Mouse (Mus musculus): ENCODE data around the gene Ralgps2. TPM values are rescaled to one million over a fixed set of nuclear protein-coding genes. Genes with fewer than 3 reads are reported as not detected.

The Ralgps2 gene
- polyA plus RNA-seq, 1 experiment from 2014 or later: 96.8 TPM

DNA sequence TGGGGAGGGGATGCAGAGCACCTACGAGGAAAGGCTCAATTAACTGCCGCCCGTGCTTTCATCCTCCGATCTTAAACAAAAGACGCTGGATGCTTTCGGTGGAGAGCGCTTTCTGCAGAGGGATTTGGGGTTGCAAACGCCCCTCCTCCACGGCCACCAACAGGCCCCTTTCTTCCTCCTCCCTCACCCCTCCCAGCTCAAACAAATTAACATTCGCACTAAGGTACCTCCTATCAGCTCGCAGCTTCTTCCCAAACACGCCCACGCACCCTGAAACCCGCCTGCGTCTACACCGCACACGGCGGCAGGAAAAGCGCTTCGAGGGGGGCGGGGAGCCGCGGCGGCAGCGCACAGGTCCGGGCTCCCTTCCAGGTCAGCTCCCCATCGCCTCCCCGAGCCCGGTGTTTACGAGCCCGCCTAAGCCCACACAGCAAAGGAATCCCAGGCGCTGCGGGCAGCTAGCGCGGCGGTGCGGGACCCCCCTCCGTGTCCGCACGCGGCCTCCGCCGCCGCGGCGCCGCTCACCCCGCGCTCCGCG lies 652 bp downstream of the Ralgps2 start:
- peak overlapping the region; percentile 98 for H3K27ac ChIP-seq (replicated peaks)
- H3K27me3 ChIP-seq (ENCODE audit: low read depth, poor library complexity, severe bottlenecking): no peaks in the 10 kb centered on the region
- WGBS: under 1% methylated on average over 51 of the region's 51 CpGs
- peaks cover 3% of the 10 kb centered on the region; the same call in 1 of the 2 replicates for H3K36me3 ChIP-seq
- H3K9me3 ChIP-seq (replicated peaks): no peaks in the 10 kb centered on the region
- DNase-seq (ENCODE audit: low spot score): peak; percentile 82
- peak overlapping the region; percentile 97 for H3K4me3 ChIP-seq
- H3K4me1 ChIP-seq: peaks cover 33% of the 10 kb centered on the region

DNA sequence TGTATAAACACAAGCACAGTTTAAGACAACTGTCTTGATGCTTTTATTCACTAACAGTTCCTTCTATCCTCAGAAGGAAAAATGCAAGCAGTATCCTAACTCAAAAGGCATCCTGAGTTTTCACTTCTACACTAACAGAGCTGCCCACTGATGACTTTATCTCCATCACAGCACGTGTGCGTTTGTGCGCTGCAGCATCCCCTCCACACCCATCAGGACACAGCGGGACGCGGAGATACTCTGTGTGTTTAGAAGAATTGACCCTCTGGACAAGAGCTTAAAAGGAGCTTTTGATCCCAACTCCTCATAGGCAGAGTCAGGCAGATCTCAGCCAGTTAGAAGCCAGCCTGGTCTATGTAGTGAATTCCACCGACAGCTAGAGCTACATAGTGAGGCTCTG lies 2.0 kb downstream of the Ralgps2 start:
- Histone ChIP-seq H3K36me3 (peaks cover 3% of the 10 kb centered on the region; the same call in 1 of the 2 replicates), H3K4me1 (peaks cover 37% of the 10 kb centered on the region)
- 82% methylated on average over 7 of the region's 7 CpGs for WGBS

DNA sequence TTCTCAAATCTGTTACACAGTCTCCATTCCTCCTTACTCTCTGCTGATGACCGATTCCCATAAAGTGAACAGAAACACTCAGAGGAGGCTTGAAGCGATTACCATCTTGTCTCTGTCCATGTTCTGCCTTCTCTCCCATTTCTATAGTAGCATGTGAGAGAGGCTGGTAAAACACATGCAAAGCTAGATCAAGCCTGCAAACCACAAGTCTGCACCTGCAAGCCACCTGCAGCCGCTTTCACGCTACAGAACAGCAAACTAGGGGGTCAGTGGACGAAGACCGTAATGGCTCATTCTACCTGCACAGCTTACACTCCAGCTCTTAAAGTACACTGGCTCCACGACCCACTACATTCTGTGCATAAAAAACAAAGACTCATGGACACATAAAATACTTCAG lies 5.7 kb downstream of the Ralgps2 start:
- 94% methylated on average over 7 of the region's 7 CpGs for WGBS
- Histone ChIP-seq H3K4me3 (no peak overlapping the region), H3K27me3 (ENCODE audit: low read depth, poor library complexity, severe bottlenecking) (no peaks in the 10 kb centered on the region)

More for the DNA sequence above, 2.0 kb downstream of the Ralgps2 start:
- H3K4me3 ChIP-seq: peak overlapping the region; percentile 29; the same call in 1 of the 2 replicates
- no peaks in the 10 kb centered on the region for H3K27me3 ChIP-seq (ENCODE audit: low read depth, poor library complexity, severe bottlenecking)
- no peaks in the 10 kb centered on the region for H3K9me3 ChIP-seq (replicated peaks)
- DNase-seq (ENCODE audit: low spot score): no peak
- no peak overlapping the region for H3K27ac ChIP-seq (replicated peaks)

DNA sequence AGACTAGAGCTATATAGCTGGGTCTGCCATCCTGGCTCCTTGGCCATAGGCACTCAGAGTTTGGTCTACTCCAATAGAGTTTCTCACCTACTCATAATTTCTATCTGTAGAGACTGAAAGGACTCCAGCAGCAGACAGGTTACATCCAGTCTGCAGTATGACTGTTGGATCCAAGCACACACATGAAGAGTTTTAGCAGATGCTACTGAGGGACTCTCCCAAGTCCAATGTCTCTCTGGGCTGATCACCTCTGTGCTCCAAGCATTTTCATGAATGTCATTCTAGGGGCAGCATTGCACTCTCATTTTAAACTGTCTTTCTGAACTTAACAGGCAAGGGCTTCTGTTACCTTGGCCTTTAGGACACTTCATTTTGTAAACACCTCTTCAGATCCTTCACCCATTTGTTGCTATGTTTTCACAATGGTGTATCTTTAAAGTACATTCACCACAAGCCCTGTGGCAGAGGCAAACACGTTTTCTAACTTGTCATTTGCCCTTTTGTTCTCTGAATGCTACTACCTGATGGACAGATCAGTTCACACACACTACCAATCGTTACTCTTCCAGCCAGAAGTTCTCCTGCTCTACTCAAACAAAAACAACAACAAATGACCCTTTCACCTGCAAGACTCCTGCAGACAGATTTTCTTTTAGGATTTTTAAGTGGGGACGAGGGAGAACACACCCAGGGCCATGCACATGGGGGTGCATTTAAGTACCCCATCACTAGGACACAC lies 7.2 kb downstream of the Ralgps2 start:
- 51% methylated on average over 3 of the region's 3 CpGs for WGBS
- Histone ChIP-seq H3K4me1 (peaks cover 36% of the 10 kb centered on the region), H3K36me3 (peaks cover 3% of the 10 kb centered on the region; the same call in 1 of the 2 replicates), H3K27me3 (ENCODE audit: low read depth, poor library complexity, severe bottlenecking) (no peaks in the 10 kb centered on the region), H3K4me3 (no peak overlapping the region), H3K9me3 (replicated peaks) (no peaks in the 10 kb centered on the region), H3K27ac (replicated peaks) (no peak overlapping the region)
- no peak for DNase-seq (ENCODE audit: low spot score)

More for the DNA sequence above, 5.7 kb downstream of the Ralgps2 start:
- Histone ChIP-seq H3K27ac (replicated peaks) (no peak overlapping the region), H3K4me1 (peaks cover 44% of the 10 kb centered on the region), H3K36me3 (peaks cover 3% of the 10 kb centered on the region; the same call in 1 of the 2 replicates), H3K9me3 (replicated peaks) (no peaks in the 10 kb centered on the region)
- no peak for DNase-seq (ENCODE audit: low spot score)

DNA sequence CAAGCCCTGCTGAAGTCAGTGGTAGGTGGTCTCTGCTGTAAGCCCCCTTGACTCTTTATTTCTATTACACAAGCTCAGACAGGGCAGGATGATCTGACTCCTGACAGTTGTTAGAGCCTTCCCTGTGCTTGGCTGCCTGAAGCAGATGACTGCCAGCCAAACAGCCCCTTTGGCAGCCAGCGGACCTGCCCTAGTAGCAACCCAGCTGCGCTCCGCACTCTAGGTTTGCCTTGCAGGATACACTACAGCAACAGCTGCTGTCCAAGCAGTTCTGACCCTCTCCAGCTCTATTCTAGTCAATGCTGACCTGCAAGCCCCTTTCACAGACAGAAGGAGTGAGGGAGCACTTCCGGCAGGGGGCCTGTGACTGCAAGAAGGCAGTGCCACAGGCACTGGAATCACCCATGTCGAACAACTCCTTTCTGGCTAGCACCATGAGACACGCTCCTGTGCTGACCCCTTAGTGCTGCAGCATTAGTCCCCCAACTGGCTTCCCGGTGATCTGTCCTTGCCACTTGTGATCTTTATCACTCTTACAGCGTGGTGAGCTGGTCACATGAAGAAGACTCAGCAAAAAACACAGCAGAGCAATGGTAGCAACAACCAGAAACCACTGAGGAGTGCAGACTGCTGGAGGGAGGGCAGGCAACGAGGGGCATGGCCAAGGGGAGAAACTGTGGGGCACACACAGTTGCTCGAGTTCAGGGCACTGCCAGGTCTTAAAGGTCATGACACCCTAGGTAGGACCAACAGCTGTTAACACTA lies 8.1 kb downstream of the Ralgps2 start:
- Histone ChIP-seq H3K4me1 (peaks cover 36% of the 10 kb centered on the region), H3K36me3 (peaks cover 3% of the 10 kb centered on the region; the same call in 1 of the 2 replicates), H3K4me3 (no peak overlapping the region), H3K9me3 (replicated peaks) (no peaks in the 10 kb centered on the region), H3K27ac (replicated peaks) (peak overlapping the region; percentile 29; the same call in 1 of the 2 replicates), H3K27me3 (ENCODE audit: low read depth, poor library complexity, severe bottlenecking) (no peaks in the 10 kb centered on the region)
- no peak for DNase-seq (ENCODE audit: low spot score)
- WGBS: 73% methylated on average over 10 of the region's 10 CpGs

DNA sequence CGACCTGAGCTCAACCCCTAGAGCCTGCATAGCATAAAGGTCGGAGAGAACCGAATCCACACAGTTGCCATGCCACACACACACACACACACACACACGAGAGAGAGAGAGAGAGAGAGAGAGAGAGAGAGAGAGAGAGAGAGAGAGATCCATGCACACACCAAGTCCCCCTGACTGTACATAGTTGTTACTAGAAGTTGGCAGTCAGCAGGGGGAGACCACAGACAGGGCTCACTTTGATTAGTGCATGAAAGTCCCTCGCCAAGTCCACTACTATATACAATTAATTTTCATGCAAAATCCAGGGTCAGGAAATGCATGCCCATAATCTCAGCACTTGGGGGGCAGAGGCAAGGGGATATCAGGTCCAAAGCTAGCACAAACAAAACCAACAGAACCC lies 9.2 kb downstream of the Ralgps2 start:
- Histone ChIP-seq H3K4me1 (peaks cover 41% of the 10 kb centered on the region), H3K9me3 (replicated peaks) (no peaks in the 10 kb centered on the region), H3K4me3 (no peak overlapping the region), H3K27ac (replicated peaks) (no peak overlapping the region), H3K27me3 (ENCODE audit: low read depth, poor library complexity, severe bottlenecking) (no peaks in the 10 kb centered on the region), H3K36me3 (peaks cover 6% of the 10 kb centered on the region; the same call in 1 of the 2 replicates)
- 73% methylated on average over 5 of the region's 5 CpGs for WGBS
- DNase-seq (ENCODE audit: low spot score): no peak

DNA sequence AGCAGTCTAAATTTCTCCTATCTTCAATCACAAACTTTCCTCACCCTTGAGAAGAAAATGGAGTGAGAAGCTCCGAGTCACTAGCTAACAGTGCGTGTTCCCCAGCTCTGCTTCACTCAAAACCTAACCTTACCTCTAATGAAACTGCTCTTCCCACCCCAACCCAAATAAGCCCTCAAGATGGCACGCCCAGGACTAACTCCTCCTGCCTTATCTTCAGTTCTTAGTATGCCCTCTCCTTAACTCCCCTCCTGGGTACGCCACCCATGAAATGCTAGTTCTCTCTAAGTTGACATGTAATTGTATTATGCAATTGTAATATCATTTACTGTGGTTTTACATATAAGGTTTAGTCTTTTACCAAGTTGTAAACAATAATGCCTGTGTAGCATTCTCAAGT lies 11.2 kb downstream of the Ralgps2 start:
- no peak for DNase-seq (ENCODE audit: low spot score)
- 89% methylated on average over 4 of the region's 4 CpGs for WGBS
- Histone ChIP-seq H3K27me3 (ENCODE audit: low read depth, poor library complexity, severe bottlenecking) (no peaks in the 10 kb centered on the region), H3K27ac (replicated peaks) (no peak overlapping the region), H3K9me3 (replicated peaks) (no peaks in the 10 kb centered on the region), H3K4me1 (peaks cover 41% of the 10 kb centered on the region), H3K4me3 (no peak overlapping the region), H3K36me3 (0 out of 2 replicates have a peak, but pooled peaks cover 3% of the 10 kb centered on the region)

DNA sequence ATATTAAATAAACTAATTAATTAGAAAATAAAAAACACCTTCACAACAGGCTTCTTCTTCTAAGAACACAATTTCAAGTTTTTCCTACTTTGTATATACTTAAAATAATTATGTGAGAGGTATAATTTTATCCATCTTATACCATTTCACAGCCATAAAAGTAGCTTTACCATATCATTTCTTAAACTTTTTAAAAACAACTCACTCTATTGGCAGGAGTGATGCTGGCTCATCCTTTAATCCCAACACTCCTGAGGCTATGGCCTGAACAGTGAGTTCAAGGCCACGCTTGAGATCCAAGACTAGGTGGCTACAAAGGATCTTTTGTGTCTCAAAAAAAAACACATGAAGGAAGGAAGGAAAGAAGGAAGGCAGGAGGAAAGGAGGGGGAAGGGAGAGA lies 15.9 kb downstream of the Ralgps2 start:
- H3K27ac ChIP-seq (replicated peaks): no peak overlapping the region
- H3K27me3 ChIP-seq (ENCODE audit: low read depth, poor library complexity, severe bottlenecking): no peaks in the 10 kb centered on the region
- peaks cover 41% of the 10 kb centered on the region for H3K4me1 ChIP-seq
- WGBS: 94% methylated on average over 1 of the region's 1 CpGs
- 0 out of 2 replicates have a peak, but pooled peaks cover 3% of the 10 kb centered on the region for H3K36me3 ChIP-seq
- DNase-seq (ENCODE audit: low spot score): no peak
- H3K4me3 ChIP-seq: no peak overlapping the region
- no peaks in the 10 kb centered on the region for H3K9me3 ChIP-seq (replicated peaks)

DNA sequence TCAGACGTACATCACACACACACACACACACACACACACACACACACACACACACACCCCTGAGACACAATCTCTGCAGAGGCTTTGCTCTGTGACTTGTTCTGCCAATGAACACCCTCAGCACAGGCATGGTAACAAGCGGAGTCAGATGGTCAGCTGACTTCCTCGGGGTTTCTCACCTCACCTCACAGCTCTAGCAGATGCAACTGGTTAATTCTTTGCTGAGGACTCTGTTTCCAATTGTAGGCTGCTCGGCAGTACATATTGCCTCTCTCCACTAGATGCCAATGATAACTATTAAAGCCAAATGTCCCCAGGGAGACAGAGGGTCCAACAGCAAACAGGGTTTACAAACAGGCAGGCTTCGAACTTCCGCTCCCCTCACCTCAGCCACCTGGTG lies 16.5 kb downstream of the Ralgps2 start:
- DNase-seq (ENCODE audit: low spot score): no peak
- Histone ChIP-seq H3K4me1 (peaks cover 42% of the 10 kb centered on the region), H3K9me3 (replicated peaks) (no peaks in the 10 kb centered on the region), H3K27me3 (ENCODE audit: low read depth, poor library complexity, severe bottlenecking) (no peaks in the 10 kb centered on the region), H3K27ac (replicated peaks) (no peak overlapping the region), H3K36me3 (0 out of 2 replicates have a peak, but pooled peaks cover 3% of the 10 kb centered on the region), H3K4me3 (no peak overlapping the region)
- 77% methylated on average over 6 of the region's 6 CpGs for WGBS

DNA sequence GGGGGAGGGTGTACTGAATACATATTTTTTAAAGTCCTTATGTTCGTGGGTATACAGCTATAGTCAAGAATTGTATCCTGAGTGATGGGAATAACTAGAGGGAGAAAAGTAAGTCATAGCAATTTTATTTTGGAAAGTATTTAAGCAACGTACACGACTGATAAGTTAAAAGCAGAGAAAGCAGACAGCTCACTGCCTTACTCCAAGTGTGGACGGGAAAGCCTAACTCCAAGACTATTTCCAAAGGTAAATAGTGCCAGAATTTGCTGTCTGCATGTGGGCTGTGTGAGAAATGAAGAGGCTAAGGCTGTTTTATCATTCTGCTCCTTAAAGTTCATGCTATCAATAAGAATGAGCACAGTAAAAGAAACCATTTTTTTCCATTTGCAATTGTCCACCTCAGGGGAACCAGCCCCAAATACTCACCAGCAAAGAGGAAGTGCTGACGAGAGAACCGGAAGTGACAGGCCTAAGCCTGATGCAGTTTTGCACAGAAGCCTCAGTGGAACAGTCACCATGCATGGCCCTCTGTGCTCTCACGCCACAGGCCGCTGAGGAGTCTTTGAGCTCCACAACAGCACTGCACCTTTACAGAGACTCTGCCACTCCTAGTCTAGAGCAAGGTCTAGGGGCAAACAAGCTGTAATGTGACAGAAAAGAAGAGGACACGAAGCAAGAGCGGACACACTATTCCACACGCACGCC lies 18.0 kb downstream of the Ralgps2 start:
- no peak for DNase-seq (ENCODE audit: low spot score)
- no peak overlapping the region for H3K4me3 ChIP-seq
- H3K27me3 ChIP-seq (ENCODE audit: low read depth, poor library complexity, severe bottlenecking): no peaks in the 10 kb centered on the region
- peak overlapping the region; percentile 50; the same call in 1 of the 2 replicates for H3K27ac ChIP-seq (replicated peaks)
- 0 out of 2 replicates have a peak, but pooled peaks cover 3% of the 10 kb centered on the region for H3K36me3 ChIP-seq
- peaks cover 34% of the 10 kb centered on the region for H3K4me1 ChIP-seq
- no peaks in the 10 kb centered on the region for H3K9me3 ChIP-seq (replicated peaks)
- 71% methylated on average over 12 of the region's 12 CpGs for WGBS

DNA sequence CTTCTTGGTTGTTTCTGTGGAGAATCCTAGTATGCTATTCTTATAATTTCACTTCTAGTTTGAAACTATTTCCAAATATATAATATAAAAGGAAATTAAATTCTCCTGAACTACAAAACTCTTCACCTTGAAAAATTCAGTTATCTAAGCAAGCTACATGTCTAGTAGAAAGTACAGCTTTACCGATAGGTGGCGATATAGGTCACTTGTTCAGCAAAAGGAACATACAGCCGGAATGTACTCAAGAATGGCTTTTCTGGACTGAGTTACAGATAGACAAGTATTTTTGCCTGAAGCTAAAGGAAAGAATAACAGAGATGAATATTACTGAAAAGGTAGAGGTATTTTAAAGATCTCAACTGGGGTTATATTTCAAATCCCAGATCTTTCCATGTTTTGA lies 22.0 kb downstream of the Ralgps2 start:
- Histone ChIP-seq H3K4me3 (no peak overlapping the region), H3K4me1 (peaks cover 29% of the 10 kb centered on the region), H3K9me3 (replicated peaks) (no peaks in the 10 kb centered on the region), H3K27me3 (ENCODE audit: low read depth, poor library complexity, severe bottlenecking) (no peaks in the 10 kb centered on the region), H3K27ac (replicated peaks) (no peak overlapping the region), H3K36me3 (no peaks in the 10 kb centered on the region)
- 24% methylated on average over 3 of the region's 3 CpGs for WGBS
- DNase-seq (ENCODE audit: low spot score): no peak

DNA sequence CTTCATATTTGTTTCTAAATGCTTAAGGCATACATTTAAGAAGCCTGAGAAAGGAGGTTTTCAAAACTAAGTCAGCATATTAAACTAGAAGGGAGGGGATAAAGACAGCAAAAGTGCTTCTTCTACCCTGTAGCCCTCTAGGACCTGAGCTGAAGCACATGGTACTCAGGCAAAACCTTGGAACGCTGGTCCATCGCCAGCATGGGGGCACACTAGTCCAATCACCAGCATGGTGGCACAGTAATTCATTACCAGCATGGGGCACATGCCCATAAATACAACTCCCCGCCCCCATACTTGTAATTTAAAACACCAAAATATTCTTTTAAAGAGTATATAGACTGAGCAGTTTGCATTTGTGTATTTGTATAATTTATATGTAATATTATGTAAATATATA lies 23.1 kb downstream of the Ralgps2 start:
- Histone ChIP-seq H3K4me1 (peaks cover 22% of the 10 kb centered on the region), H3K36me3 (no peaks in the 10 kb centered on the region), H3K27ac (replicated peaks) (no peak overlapping the region), H3K27me3 (ENCODE audit: low read depth, poor library complexity, severe bottlenecking) (no peaks in the 10 kb centered on the region), H3K4me3 (no peak overlapping the region), H3K9me3 (replicated peaks) (no peaks in the 10 kb centered on the region)
- no peak for DNase-seq (ENCODE audit: low spot score)
- WGBS: 89% methylated on average over 3 of the region's 3 CpGs
